ENCODE assay signal across 8 mouse cellular contexts in genomic region chr10:93945364-93945763, GRCm38 (mm10). TPM values are rescaled to one million over a fixed set of nuclear protein-coding genes. Genes with fewer than 3 reads are reported as not detected.
DNase-seq lines count a peak whose midpoint lies in the region; ATAC-seq and TF ChIP-seq lines count a peak whose summit lies in the region.

No protein-coding gene starts in this region.

- no peaks in the 10 kb centered on the region for H3K9me3 ChIP-seq in forebrain, embryonic 13.5 days (replicated peaks)
- no peaks in the 10 kb centered on the region for H3K9me3 ChIP-seq in forebrain, embryonic 11.5 days (ENCODE audit: control insufficient read depth, low read length)
- H3K9me3 ChIP-seq in midbrain, postnatal 0 days (ENCODE audit: low read length) = no peaks in the 10 kb centered on the region
- H3K9me3 ChIP-seq in midbrain, embryonic 10.5 days (replicated peaks) = no peaks in the 10 kb centered on the region
- H3K9me3 ChIP-seq in heart, embryonic 16.5 days (replicated peaks; ENCODE audit: control insufficient read depth, low read length) = no peaks in the 10 kb centered on the region

- no peaks in the 10 kb centered on the region for H3K36me3 ChIP-seq in forebrain, embryonic 13.5 days (ENCODE audit: poor library complexity, severe bottlenecking)
- no peaks in the 10 kb centered on the region for H3K36me3 ChIP-seq in forebrain, embryonic 11.5 days (ENCODE audit: control insufficient read depth, insufficient read depth, low read length)
- H3K36me3 ChIP-seq in midbrain, postnatal 0 days (ENCODE audit: insufficient read depth, low read length) = no peaks in the 10 kb centered on the region
- H3K36me3 ChIP-seq in midbrain, embryonic 10.5 days = no peaks in the 10 kb centered on the region
- no peaks in the 10 kb centered on the region for H3K36me3 ChIP-seq in heart, embryonic 16.5 days (ENCODE audit: control insufficient read depth, insufficient read depth)

- 0 out of 2 replicates have a peak, but pooled peaks have one; percentile 48 for ATAC-seq in forebrain, embryonic 13.5 days
- no peak for ATAC-seq in forebrain, embryonic 11.5 days (replicated peaks; ENCODE audit: low FRiP score)
- no peak; the same call in 1 of the 2 replicates for ATAC-seq in midbrain, postnatal 0 days (ENCODE audit: low FRiP score)
- ATAC-seq in heart, embryonic 16.5 days (replicated peaks; ENCODE audit: extremely low read depth, insufficient read depth, low FRiP score) = 0 out of 2 replicates have a peak, but pooled peaks have one; percentile 25

- 0 out of 2 replicates have a peak, but pooled peaks cover 6% of the 10 kb centered on the region for H3K4me1 ChIP-seq in forebrain, embryonic 13.5 days
- H3K4me1 ChIP-seq in forebrain, embryonic 11.5 days (replicated peaks; ENCODE audit: control insufficient read depth, insufficient read depth, low read length) = no peaks in the 10 kb centered on the region
- H3K4me1 ChIP-seq in midbrain, postnatal 0 days (ENCODE audit: insufficient read depth, low read length) = no peaks in the 10 kb centered on the region
- peaks cover 10% of the 10 kb centered on the region; the same call in 1 of the 2 replicates for H3K4me1 ChIP-seq in midbrain, embryonic 10.5 days
- peaks cover 19% of the 10 kb centered on the region for H3K4me1 ChIP-seq in heart, embryonic 16.5 days (ENCODE audit: control insufficient read depth, insufficient read depth, low read length)

- no peak overlapping the region for H3K9ac ChIP-seq in forebrain, embryonic 13.5 days
- no peak overlapping the region for H3K9ac ChIP-seq in forebrain, embryonic 11.5 days (ENCODE audit: low read length)
- H3K9ac ChIP-seq in midbrain, postnatal 0 days (replicated peaks; ENCODE audit: low read length, poor library complexity, severe bottlenecking) = no peak overlapping the region
- H3K9ac ChIP-seq in heart, embryonic 16.5 days (ENCODE audit: low read length) = no peak overlapping the region

- no peak for DNase-seq in forebrain, embryonic 11.5 days (ENCODE audit: low spot score)
- peak; percentile 90 for DNase-seq in midbrain, postnatal 0 days (ENCODE audit: low spot score)
- no peak for DNase-seq in midbrain, embryonic 10.5 days (ENCODE audit: low spot score)
- DNase-seq in layer of hippocampus, postnatal 36 days = peak; percentile 13 to 14
- DNase-seq in urinary bladder, adult 2 months (ENCODE audit: low spot score) = no peak
- no peak for DNase-seq in right cerebral cortex, adult 18-20 months

- H3K27me3 ChIP-seq in forebrain, embryonic 13.5 days = no peaks in the 10 kb centered on the region
- H3K27me3 ChIP-seq in forebrain, embryonic 11.5 days (ENCODE audit: control insufficient read depth, insufficient read depth, low read length) = no peaks in the 10 kb centered on the region
- no peaks in the 10 kb centered on the region for H3K27me3 ChIP-seq in midbrain, postnatal 0 days (ENCODE audit: insufficient read depth, low read length)
- H3K27me3 ChIP-seq in midbrain, embryonic 10.5 days (ENCODE audit: low read depth, poor library complexity, severe bottlenecking) = no peaks in the 10 kb centered on the region
- H3K27me3 ChIP-seq in heart, embryonic 16.5 days (ENCODE audit: control insufficient read depth, insufficient read depth, low read length) = no peaks in the 10 kb centered on the region

- H3K27ac ChIP-seq in forebrain, embryonic 13.5 days = no peak overlapping the region
- no peak overlapping the region for H3K27ac ChIP-seq in forebrain, embryonic 11.5 days (ENCODE audit: low read depth, low read length)
- H3K27ac ChIP-seq in midbrain, postnatal 0 days (ENCODE audit: low read depth, low read length) = no peak overlapping the region
- H3K27ac ChIP-seq in midbrain, embryonic 10.5 days (replicated peaks) = no peak overlapping the region
- no peak overlapping the region for H3K27ac ChIP-seq in heart, embryonic 16.5 days (ENCODE audit: low read length)

- WGBS in forebrain, embryonic 13.5 days = 51% methylated on average over 4 of the region's 4 CpGs
- WGBS in forebrain, embryonic 11.5 days = 62% methylated on average over 4 of the region's 4 CpGs
- 34% methylated on average over 4 of the region's 4 CpGs for WGBS in midbrain, postnatal 0 days
- WGBS in midbrain, embryonic 10.5 days = 63% methylated on average over 4 of the region's 4 CpGs
- 19% methylated on average over 4 of the region's 4 CpGs for WGBS in heart, embryonic 16.5 days

- no peak overlapping the region for H3K4me2 ChIP-seq in forebrain, embryonic 13.5 days
- no peak overlapping the region for H3K4me2 ChIP-seq in forebrain, embryonic 11.5 days (ENCODE audit: low read depth, low read length, severe bottlenecking)
- no peak overlapping the region for H3K4me2 ChIP-seq in midbrain, postnatal 0 days (ENCODE audit: low read depth, low read length, poor library complexity, severe bottlenecking)
- H3K4me2 ChIP-seq in heart, embryonic 16.5 days (ENCODE audit: low read depth, low read length) = no peak overlapping the region

- no peak overlapping the region for H3K4me3 ChIP-seq in forebrain, embryonic 13.5 days
- no peak overlapping the region for H3K4me3 ChIP-seq in forebrain, embryonic 11.5 days (ENCODE audit: low read depth, low read length)
- no peak overlapping the region for H3K4me3 ChIP-seq in midbrain, postnatal 0 days (ENCODE audit: low read depth, low read length)
- no peak overlapping the region for H3K4me3 ChIP-seq in midbrain, embryonic 10.5 days
- no peak overlapping the region for H3K4me3 ChIP-seq in heart, embryonic 16.5 days (ENCODE audit: low read length)

- peak; percentile 84 for TF ChIP-seq CTCF in midbrain, postnatal 0 days (IDR thresholded peaks at IDR 0.05)

RNA-seq across cellular contexts. Expression of gene Metap2, which starts 48.5 kb away (rescaled TPM):
- 194 and 212 TPM in 2 replicates for polyA plus RNA-seq in forebrain, embryonic 13.5 days (2015; fragmentation: Nextera tagmentation; extraction: Ambion mirVana)
- 237 and 241 TPM in 2 replicates for polyA plus RNA-seq in forebrain, embryonic 11.5 days (2014; fragmentation: Nextera tagmentation; extraction: Ambion mirVana)
- 50.6 and 76.6 TPM in 2 replicates for total RNA-seq in midbrain, postnatal 0 days (2014; rRNA removed)
- polyA plus RNA-seq in midbrain, postnatal 0 days (2015; fragmentation: Nextera tagmentation; extraction: Ambion mirVana) = 149 and 168 TPM in 2 replicates
- 221 and 231 TPM in 2 replicates for polyA plus RNA-seq in midbrain, embryonic 10.5 days (2016; fragmentation: Nextera tagmentation; extraction: Ambion mirVana)
- 142 and 149 TPM in 2 replicates for polyA plus RNA-seq in heart, embryonic 16.5 days (2015; fragmentation: Nextera tagmentation; extraction: Ambion mirVana)
- 100 to 1,000 TPM; 120 to 127 TPM for total RNA-seq in layer of hippocampus, postnatal 36 days (2021)
- 95.5 and 124 TPM in 2 replicates for polyA plus RNA-seq in urinary bladder, adult 2 months (2012; rRNA removed)

Comparison
In these comparisons a context has a peak if more than half of its experiments do, and no peak if none do; other contexts are left out.
1. ATAC-seq: peak in forebrain, embryonic 13.5 days (single experiment) and heart, embryonic 16.5 days (single experiment); none in forebrain, embryonic 11.5 days (single experiment) and midbrain, postnatal 0 days (single experiment).
2. DNase-seq: peak in midbrain, postnatal 0 days (single experiment) and layer of hippocampus, postnatal 36 days (2 of 2); none in forebrain, embryonic 11.5 days (single experiment), midbrain, embryonic 10.5 days (single experiment), urinary bladder, adult 2 months (single experiment) and right cerebral cortex, adult 18-20 months (single experiment).